8 mouse cellular contexts compared by ENCODE assay signal in genomic region chr5:49350126-49350909, GRCm38 (mm10).
DNase-seq lines count a peak whose midpoint lies in the region; ATAC-seq and TF ChIP-seq lines count a peak whose summit lies in the region.

No protein-coding gene starts in this region.

- H3K4me1 ChIP-seq in forebrain, embryonic 16.5 days (replicated peaks; ENCODE audit: control insufficient read depth, insufficient read depth, low read length) = peaks cover 3% of the 10 kb centered on the region; the same call in 1 of the 2 replicates
- no peaks in the 10 kb centered on the region for H3K4me1 ChIP-seq in kidney, embryonic 14.5 days (ENCODE audit: control insufficient read depth, insufficient read depth, low read length)
- H3K4me1 ChIP-seq in liver, embryonic 14.5 days (replicated peaks; ENCODE audit: control insufficient read depth in 2 of 2, insufficient read depth in 2 of 2, low read length in 1 of 2) = peaks cover 0 to 3% of the 10 kb centered on the region in 2 experiments; a peak in 1 of 4 replicates
- no peaks in the 10 kb centered on the region; the same call in 1 of the 2 replicates for H3K4me1 ChIP-seq in neural tube, embryonic 15.5 days

- H3K36me3 ChIP-seq in forebrain, embryonic 16.5 days (ENCODE audit: control insufficient read depth, insufficient read depth) = no peaks in the 10 kb centered on the region
- no peaks in the 10 kb centered on the region for H3K36me3 ChIP-seq in kidney, embryonic 14.5 days (ENCODE audit: control insufficient read depth, insufficient read depth, low read length)
- no peaks in the 10 kb centered on the region for H3K36me3 ChIP-seq in liver, embryonic 14.5 days (replicated peaks; ENCODE audit: control insufficient read depth, insufficient read depth, low read depth)
- no peaks in the 10 kb centered on the region for H3K36me3 ChIP-seq in neural tube, embryonic 15.5 days

- peak; percentile 74 for ATAC-seq in cerebellum, adult (ENCODE audit: insufficient number of reproducible peaks, low FRiP score, low TSS enrichment)
- peak; percentile 86 for ATAC-seq in forebrain, embryonic 16.5 days
- ATAC-seq in kidney, embryonic 14.5 days (ENCODE audit: low FRiP score, low TSS enrichment) = peak; percentile 81
- ATAC-seq in liver, embryonic 14.5 days (ENCODE audit: insufficient read depth) = no peak
- ATAC-seq in neural tube, embryonic 15.5 days (ENCODE audit: low FRiP score) = peak; percentile 85

- peak; percentile 75 for TF ChIP-seq CTCF in liver, embryonic 14.5 days (IDR thresholded peaks at IDR 0.05; ENCODE audit: low read depth)

- H3K9ac ChIP-seq in forebrain, embryonic 16.5 days (replicated peaks; ENCODE audit: low read depth, low read length) = no peak overlapping the region
- H3K9ac ChIP-seq in kidney, embryonic 14.5 days (ENCODE audit: low read depth, low read length) = 0 out of 2 replicates have a peak overlapping the region, but pooled peaks have one; percentile 2
- H3K9ac ChIP-seq in liver, embryonic 14.5 days (replicated peaks) = no peak overlapping the region
- H3K9ac ChIP-seq in neural tube, embryonic 15.5 days (replicated peaks) = no peak overlapping the region

- no peak overlapping the region for H3K4me3 ChIP-seq in forebrain, embryonic 16.5 days (replicated peaks; ENCODE audit: low read length)
- no peak overlapping the region for H3K4me3 ChIP-seq in kidney, embryonic 14.5 days (ENCODE audit: low read length)
- no peak overlapping the region for H3K4me3 ChIP-seq in liver, embryonic 14.5 days (ENCODE audit: insufficient read depth in 1 of 2, low read depth in 2 of 2, low read length in 2 of 2)
- H3K4me3 ChIP-seq in neural tube, embryonic 15.5 days (replicated peaks) = no peak overlapping the region

- H3K27me3 ChIP-seq in forebrain, embryonic 16.5 days (replicated peaks; ENCODE audit: control insufficient read depth, insufficient read depth, low read length) = no peaks in the 10 kb centered on the region
- no peaks in the 10 kb centered on the region for H3K27me3 ChIP-seq in kidney, embryonic 14.5 days (ENCODE audit: control insufficient read depth, insufficient read depth, low read length)
- H3K27me3 ChIP-seq in liver, embryonic 14.5 days (ENCODE audit: control insufficient read depth, insufficient read depth, low read length) = no peaks in the 10 kb centered on the region
- H3K27me3 ChIP-seq in neural tube, embryonic 15.5 days (replicated peaks) = no peaks in the 10 kb centered on the region

- TF ChIP-seq EP300 in liver, embryonic 14.5 days (IDR thresholded peaks at IDR 0.05; ENCODE audit: low read depth) = no peak

- H3K27ac ChIP-seq in forebrain, embryonic 16.5 days (ENCODE audit: low read length) = no peak overlapping the region
- no peak overlapping the region for H3K27ac ChIP-seq in kidney, embryonic 14.5 days (ENCODE audit: low read depth, low read length)
- no peak overlapping the region for H3K27ac ChIP-seq in liver, embryonic 14.5 days
- H3K27ac ChIP-seq in neural tube, embryonic 15.5 days (replicated peaks) = no peak overlapping the region

- H3K4me2 ChIP-seq in forebrain, embryonic 16.5 days (ENCODE audit: low read length) = no peak overlapping the region
- no peak overlapping the region for H3K4me2 ChIP-seq in kidney, embryonic 14.5 days (replicated peaks; ENCODE audit: low read depth, low read length)
- no peak overlapping the region for H3K4me2 ChIP-seq in liver, embryonic 14.5 days (ENCODE audit: low read depth)
- H3K4me2 ChIP-seq in neural tube, embryonic 15.5 days = no peak overlapping the region

- peak; percentile 55 for DNase-seq in layer of hippocampus, adult 11-12 months (ENCODE audit: low spot score)
- DNase-seq in layer of hippocampus, adult 9-11 months = no peak
- DNase-seq in liver, embryonic 14.5 days (ENCODE audit: low read depth in 3 of 3, low spot score in 3 of 3) = no peak
- DNase-seq in thymus, postnatal 36 days = no peak

- no peaks in the 10 kb centered on the region for H3K9me3 ChIP-seq in forebrain, embryonic 16.5 days (ENCODE audit: control insufficient read depth, low read length)
- H3K9me3 ChIP-seq in kidney, embryonic 14.5 days (ENCODE audit: control insufficient read depth, low read length) = no peaks in the 10 kb centered on the region
- H3K9me3 ChIP-seq in liver, embryonic 14.5 days (ENCODE audit: control insufficient read depth, low read length) = no peaks in the 10 kb centered on the region
- H3K9me3 ChIP-seq in neural tube, embryonic 15.5 days (replicated peaks) = no peaks in the 10 kb centered on the region

- 28% methylated on average over 4 of the region's 4 CpGs for WGBS in forebrain, embryonic 16.5 days
- 32% methylated on average over 4 of the region's 4 CpGs for WGBS in kidney, embryonic 14.5 days
- WGBS in liver, embryonic 14.5 days (ENCODE audit: insufficient replicate concordance) = 25% methylated on average over 4 of the region's 4 CpGs
- 34% methylated on average over 4 of the region's 4 CpGs for WGBS in neural tube, embryonic 15.5 days
